Mouse (Mus musculus): Measurements from ENCODE around the gene Ffar3.

Ffar3 gene

DNA sequence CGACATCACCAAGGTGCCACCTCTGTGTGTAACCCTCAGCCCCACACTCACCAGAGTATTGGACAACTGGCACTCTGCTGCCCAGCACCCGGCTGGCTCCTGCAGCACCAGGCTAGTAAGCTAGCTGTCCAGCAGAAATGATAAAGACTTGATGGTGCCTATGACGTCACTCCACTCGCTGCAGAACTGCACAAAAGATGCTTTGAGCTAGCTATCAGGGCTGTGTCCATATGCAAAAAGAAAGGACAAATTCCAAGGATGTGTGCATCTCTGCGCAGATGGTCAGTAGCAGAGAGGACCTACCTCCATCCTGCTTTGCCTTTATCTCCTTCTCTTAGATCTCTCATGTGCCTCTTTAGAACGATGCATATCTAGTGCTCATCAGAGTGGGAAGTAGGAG is at the start of gene Ffar3:
Gene Ffar3, minus strand, starts transcription at position 101 of the 400 bp plus-strand sequence.
- DNase-seq, result no peak

DNA sequence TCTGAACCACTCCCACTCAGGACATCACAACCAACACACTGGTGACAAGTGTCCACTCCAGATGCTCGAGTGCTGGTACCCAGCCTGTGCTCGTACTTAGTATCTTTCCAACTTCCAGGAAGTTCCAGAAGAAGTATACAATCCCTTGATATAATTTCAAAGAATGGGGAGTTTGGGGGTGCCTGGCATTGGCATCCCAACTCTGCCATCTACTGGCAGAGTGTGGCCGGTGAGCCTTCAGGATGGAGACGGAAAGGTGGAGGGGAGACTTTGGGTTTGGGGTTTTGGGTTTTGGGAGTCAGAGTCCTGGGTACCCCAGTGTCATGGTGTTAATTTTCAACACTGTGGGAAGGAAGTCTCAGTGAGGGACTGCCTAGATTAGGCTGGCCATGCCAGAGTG is 48.1 kb upstream of the Ffar3 start:
- peak in 1 of 2 experiments; percentile 20 for DNase-seq

DNA sequence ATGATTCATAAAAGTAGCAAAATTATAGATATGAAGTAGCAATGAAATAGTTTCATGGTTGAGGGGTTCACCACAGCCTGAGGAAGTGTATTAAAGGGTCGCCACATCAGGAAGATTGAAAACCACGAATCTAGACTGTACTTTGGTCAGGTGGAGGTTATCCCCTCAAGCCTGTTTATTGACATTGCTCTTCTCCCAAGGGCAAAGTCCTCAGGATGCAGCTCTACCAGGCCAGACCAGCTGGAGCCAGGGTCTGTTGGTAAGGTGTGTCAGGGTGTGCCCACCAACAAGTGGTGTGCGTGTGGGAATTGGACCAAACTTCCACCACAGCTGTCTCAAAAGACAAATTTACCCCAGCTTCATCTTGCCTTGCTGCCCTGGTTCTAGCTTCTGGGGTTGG is 39.2 kb upstream of the Ffar3 start:
- DNase-seq, result no peak

DNA sequence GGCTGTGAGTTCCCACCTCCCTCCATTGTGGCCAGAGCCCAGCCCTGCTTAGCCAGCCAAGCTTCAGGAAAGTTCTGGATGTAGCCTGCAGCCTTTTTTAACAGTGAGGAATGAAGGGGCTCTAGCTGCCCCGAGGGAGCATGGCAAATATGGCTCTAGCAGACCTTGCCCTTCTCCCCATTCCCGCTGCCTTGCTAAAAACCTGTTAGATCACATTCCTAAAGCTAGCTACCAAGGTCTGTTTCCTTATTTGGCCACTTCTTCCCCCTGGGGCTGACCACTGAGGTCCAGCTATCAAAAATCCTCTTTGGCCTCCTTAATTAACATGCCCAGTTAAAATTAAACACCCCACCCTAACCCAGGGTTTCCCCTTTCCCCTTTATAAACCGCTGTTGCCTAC is 36.5 kb upstream of the Ffar3 start:
- DNase-seq, result peak; percentile 8 to 51

DNA sequence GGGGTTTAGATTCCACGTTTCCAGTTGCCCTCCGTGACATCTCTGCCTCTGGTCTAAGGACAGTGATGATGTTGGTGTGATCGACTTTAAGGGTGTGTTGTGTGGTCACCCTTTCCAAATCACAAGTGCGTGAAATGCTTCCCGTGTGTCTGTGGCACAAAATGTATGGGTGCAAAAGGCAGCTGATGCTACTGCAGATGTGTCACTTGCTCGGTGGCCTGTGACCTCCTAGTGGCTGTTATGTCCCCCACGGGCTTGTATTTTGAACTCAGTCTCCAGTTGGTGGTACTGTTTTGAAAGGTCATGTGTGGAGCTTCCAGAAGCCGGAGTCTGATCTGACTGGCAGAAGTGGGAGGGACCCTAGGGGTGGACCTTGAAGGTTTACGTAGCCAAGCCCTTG is 35.8 kb upstream of the Ffar3 start:
- DNase-seq, result no peak

GRCm38 (mm10) chr7:30890681-30891080 is 34.7 kb upstream of the Ffar3 start:
- DNase-seq, result no peak

DNA sequence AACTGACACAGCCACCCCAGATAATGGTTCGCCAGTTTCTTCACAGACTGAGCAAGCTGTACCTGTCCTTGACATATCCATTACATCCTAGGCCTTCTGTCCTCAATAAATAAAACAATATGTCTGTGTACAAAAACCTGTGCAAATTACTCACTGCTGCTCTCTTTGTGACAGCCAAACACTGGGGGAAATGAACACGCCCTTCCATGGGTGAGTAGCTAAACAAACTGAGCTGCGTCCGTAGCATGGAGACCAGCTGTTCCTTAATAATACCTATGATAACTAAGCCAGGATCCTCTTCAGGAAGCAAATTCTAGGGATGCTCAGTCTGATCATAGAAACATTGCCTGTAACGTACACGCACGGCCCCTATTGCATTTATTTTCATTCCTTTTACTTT is 32.8 kb upstream of the Ffar3 start:
- no peak for DNase-seq

DNA sequence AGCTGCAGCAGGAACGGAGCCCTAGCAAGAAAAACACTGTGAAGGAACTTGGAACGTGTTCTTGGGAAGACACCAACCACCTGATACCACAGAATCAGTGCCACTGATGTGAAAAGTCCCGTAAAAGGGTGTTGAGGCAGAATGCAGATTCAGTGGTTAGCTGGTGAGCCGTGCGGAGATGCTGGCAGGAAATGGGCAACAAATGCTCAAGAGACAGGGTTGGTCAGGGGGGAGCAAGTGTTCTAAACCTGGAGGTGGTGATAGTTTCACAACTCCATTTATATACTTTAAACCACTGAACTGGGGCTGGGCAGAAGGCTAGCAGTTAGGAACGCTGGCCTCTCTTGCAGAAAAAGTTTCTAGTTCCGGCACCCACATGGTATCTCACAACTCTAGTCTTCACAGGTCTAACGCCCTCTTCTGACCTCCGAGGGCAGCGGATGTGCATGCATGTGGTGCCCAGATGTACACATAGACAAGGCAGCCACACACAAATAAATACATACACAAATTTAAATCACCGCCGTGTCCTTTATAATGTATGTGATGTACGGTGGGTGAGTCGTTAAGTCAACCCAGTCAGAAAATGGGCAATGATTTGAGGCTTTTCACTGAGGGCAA is 31.7 kb upstream of the Ffar3 start:
- no peak for DNase-seq

GRCm38 (mm10) chr7:30886852-30887251 is 30.9 kb upstream of the Ffar3 start:
- no peak for DNase-seq

DNA sequence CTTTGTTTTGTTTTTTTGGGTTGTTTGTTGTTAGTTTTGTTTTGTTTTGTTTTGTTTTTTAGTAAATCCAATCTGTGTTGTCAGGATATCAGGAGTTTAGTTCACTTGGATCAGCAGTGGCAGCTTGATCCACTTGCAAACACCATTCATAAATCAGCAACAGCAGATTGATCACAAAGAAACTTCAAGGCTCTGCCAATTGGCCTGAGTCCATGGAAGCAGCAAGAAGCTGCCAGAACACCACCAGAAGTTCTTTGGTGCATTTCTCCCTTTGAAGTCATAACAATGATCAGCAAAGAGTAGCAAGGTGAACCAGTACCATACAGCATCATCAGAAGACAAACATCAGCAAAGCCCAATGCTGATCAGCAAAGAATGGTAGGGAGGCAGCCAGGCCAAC is 28.1 kb upstream of the Ffar3 start:
- DNase-seq, result no peak

- DNase-seq, result no peak
Observed at GRCm38 (mm10) chr7:30881367-30881766, 25.4 kb upstream of the Ffar3 start.

- no peak for DNase-seq
Observed at GRCm38 (mm10) chr7:30880176-30880575, 24.2 kb upstream of the Ffar3 start, which contains the start of gene Cd22. TSS of gene Cd22 (minus strand) at chr7:30880342.

GRCm38 (mm10) chr7:30878950-30879349 is 23.0 kb upstream of the Ffar3 start:
- no peak for DNase-seq

DNA sequence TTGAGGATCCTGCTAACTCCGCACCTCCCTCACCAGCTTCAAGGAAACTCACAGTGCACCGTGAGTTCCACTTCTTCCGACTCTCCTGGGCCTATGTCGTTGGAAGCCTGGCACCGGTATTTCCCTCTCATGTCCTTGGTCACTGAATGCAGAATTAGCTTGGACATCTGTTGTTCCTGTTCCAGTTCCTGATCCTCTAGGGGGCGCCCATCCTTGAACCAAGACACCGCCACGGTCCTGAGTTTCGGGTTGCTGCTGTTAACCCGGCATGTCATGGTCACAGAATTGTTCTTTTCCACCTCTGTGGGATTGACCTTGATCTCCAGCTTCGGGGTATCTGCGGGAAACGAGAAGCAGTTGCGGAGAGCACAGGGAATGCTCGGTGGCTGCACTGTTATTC is 17.1 kb upstream of the Ffar3 start:
- peak; percentile 78 to 93 for DNase-seq

- DNase-seq, result no peak
Observed at GRCm38 (mm10) chr7:30863386-30863785, 7.4 kb upstream of the Ffar3 start.

DNA sequence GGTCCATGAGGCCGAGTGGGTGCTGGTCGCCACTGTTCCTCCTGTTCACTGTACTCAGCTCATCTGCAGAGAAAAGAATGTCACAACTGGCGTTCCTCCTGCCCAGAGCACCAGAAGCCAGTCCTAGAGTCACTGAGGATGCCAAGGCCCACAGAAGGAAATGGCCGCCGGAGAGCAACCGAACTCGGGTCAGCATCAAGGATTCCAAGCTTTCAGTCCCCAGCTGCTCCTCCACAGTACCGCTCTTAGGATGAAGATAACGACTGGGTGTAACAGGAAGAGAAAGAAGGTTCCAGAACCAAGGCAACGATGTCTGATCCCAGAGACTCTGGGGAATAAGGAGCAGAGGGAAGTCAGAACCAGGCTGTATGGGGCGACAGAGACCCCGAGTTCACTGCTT is 5.5 kb upstream of the Ffar3 start, which contains the start of gene Ffar1:
Gene Ffar1, minus strand, starts transcription at position 101 of the 400 bp plus-strand sequence.
- DNase-seq, result no peak

GRCm38 (mm10) chr7:30859635-30860402 is 3.8 kb upstream of the Ffar3 start:
- DNase-seq, result peak; percentile 53 to 54

DNA sequence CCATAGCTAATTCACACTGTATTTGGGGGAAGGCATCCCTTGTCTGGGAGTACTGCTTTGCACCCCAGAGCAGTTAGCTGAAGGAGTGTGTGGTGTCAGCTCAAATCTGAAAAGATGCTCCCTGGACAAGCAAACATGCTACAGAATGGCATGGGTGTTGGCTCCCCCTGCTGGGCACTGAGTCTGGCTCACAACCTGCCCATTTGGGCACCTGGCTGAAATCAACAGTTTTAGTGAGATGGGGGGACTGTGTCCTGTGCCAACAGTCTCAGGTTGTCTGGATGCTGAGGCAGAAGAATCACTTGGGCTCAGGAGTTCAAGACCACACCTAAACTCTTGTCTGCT is 3.3 kb upstream of the Ffar3 start:
- DNase-seq, result peak; percentile 82 to 88

DNA sequence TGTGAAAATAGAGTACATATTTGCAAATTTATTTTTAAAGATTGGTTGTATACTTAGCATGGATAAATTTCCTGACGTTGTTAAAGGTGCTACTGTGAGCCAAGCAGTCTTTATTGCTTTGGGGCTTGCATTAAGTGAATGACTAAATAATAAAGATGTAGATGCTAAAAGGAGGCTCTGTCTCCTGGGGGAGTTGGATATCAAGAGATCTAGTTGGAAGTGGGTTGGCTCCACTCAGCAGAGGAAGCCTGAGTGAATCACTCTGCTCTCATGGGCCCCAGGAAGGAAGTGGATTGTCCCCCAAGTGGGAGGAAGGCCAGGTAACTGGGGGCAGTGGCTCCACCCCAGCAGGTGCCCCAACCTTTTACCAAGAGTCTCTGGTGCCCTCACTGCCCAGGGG is 1.8 kb upstream of the Ffar3 start:
- no peak for DNase-seq

DNA sequence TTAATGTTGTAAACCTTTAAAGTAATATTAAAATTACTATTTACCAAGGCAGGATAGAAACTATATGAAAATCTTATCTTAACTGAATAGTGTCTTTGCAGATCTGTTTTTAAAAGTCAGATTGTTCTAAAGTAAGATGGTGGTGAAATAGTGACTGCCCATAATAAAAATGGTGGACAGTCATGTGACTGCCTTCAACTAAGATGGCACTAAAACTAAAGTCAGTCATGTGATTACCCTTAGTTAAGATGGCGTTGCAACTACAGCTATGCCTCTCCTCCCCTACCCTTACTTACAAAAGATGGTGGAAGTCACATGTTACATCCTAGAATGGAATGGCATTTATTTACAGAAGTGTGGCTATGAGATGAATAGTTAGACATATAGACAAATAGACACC is 4.6 kb downstream of the Ffar3 start:
- DNase-seq, result no peak

DNA sequence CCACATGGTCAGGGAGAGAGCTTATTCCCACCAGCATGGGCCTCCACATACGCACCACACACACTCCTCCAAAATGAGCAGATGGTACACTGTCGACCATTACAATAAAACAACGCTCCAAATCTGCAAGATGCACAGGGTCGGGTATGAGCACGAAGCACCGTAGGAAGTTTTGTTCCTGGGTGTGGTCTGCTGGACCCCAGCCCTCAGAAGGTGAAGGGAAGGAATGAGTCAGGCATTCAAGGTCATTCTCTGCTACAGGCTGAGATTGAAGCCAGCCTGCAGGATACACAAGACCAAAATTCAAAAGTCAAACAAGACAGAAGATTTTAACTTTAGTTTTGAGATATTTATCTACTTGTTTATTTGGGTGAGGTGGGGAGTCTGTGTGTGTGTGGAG is 8.0 kb downstream of the Ffar3 start:
- no peak for DNase-seq

DNA sequence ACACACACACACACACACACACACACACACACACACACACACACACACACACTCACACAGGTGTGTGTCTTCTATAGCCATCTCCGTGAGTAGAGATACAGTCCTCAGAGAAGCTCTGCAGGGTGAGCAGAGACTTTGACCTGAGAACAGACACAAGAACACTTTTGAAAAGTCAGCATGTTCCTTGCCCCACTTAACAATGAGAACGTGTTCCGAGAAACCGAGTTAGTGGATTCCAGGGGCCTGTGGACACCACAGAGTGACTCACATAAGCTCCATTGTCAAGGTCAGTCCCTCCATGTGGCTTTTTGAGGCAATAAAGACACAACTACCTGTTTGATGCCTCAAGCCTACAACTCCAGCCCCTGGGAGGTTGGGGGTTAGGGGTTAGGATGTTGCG is 8.6 kb downstream of the Ffar3 start:
- DNase-seq, result peak in 1 of 2 experiments; percentile 13

GRCm38 (mm10) chr7:30846505-30847053 is 9.4 kb downstream of the Ffar3 start:
- DNase-seq, result no peak

GRCm38 (mm10) chr7:30844676-30845297 is 11.2 kb downstream of the Ffar3 start:
- DNase-seq, result no peak

Measured in kidney, postnatal 25 days (tissue).